Mouse (Mus musculus) thymus, adult 2 months (tissue): ENCODE measurements around the gene Vsig10l.

Experiments
- CTCF ChIP-seq: fragments of 200-500 bp; IDR thresholded peaks from 2 replicates; pipeline ENCODE4 v1.5.1; 2012; ENCODE audit warnings: mild to moderate bottlenecking, control low read depth, low read length, moderate library complexity, borderline replicate concordance; ENCODE audit not compliant: control insufficient read depth, poor library complexity, insufficient read depth; ENCODE audit errors: extremely low read depth
- POLR2A ChIP-seq: fragments of 200-500 bp; IDR thresholded peaks from 2 replicates; pipeline ENCODE4 v1.6.1; 2012; ENCODE audit warnings: mild to moderate bottlenecking, low read length, control low read depth, moderate library complexity; ENCODE audit not compliant: control insufficient read depth, poor library complexity, insufficient read depth; ENCODE audit errors: extremely low read depth

GRCm38 (mm10) chr7:43489631-43490125 lies 26.7 kb downstream of the Vsig10l start, which contains the start of gene Iglon5:
- TF ChIP-seq POLR2A (no peak), CTCF (no peak)
